Comparison of ENCODE assay signal across 9 mouse cellular contexts in the genomic region with DNA sequence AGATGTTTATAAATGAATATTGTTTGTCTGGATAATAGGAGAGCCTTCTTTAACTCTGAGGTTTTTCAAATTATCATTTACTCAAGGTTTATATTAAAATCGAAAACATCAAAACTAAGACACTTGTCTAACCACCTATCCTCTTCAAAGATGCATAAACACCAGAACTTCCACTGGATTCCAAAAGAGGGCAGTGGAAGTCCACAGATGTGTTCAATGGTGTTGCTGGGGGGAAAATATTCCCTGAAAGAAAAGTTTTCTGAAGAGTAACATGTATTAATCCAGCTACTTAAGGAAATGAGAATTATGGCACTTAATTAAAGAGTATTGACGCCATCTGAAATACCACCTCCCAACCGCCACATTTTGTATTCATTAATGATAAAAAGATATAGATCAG.
DNase-seq lines count a peak whose midpoint lies in the region; TF ChIP-seq lines count a peak whose summit lies in the region.
"Had no signal": no experiment of that assay in that cellular context is flagged by ENCODE, and none has a peak within 500 bp of the region (broad histone marks: within the 10 kb centered on the region; RNA-seq: fewer than 3 reads in every experiment).

No protein-coding gene starts in this region.

- DNase-seq in adrenal gland, postnatal 14 days = peak; percentile 12
- no peak for DNase-seq in adrenal gland, postnatal 4 days (ENCODE audit: low spot score in 2 of 2)
- peak; percentile 12 to 32 for DNase-seq in left cerebral cortex, adult 2 months (ENCODE audit: extremely low spot score in 1 of 2, low spot score in 2 of 2)
- no peak for DNase-seq in left cerebral cortex, adult 11 months (ENCODE audit: low spot score)
- peak; percentile 81 for DNase-seq in brain, embryonic 14.5 days (ENCODE audit: low read depth)
- peak; percentile 27 to 51 for DNase-seq in left cerebral cortex, postnatal 25 days (ENCODE audit: low spot score in 2 of 2)
- DNase-seq in testis, postnatal 10 days (ENCODE audit: low spot score) = no peak
- DNase-seq in cerebellum, adult 18-20 months = no peak

- intact Hi-C loops in left cerebral cortex, adult 2 months (cut with DNase I) = loop anchor here (1.0 to 10.0 kb wide), 4 partner anchors 452 to 1512 kb away; no protein-coding TSS in a partner anchor
- intact Hi-C loops in left cerebral cortex, postnatal 25 days (cut with DNase I) = loop anchor here (2.0 to 5.0 kb wide), 4 partner anchors 116 to 1512 kb away; no protein-coding TSS in a partner anchor

- no peak for TF ChIP-seq POLR2A in brain, embryonic 14.5 days (IDR thresholded peaks at IDR 0.05; ENCODE audit: borderline replicate concordance, extremely low read depth, insufficient read depth, insufficient read length, poor library complexity, severe bottlenecking)

- peak; percentile 86 for TF ChIP-seq CTCF in left cerebral cortex, adult 2 months (IDR thresholded peaks at IDR 0.05)
- peak; percentile 71; the same call in 1 of the 2 replicates for TF ChIP-seq CTCF in brain, embryonic 14.5 days (IDR thresholded peaks at IDR 0.05; ENCODE audit: borderline replicate concordance, extremely low read depth, insufficient read depth, insufficient read length)

- no peak overlapping the region for H3K27ac ChIP-seq in left cerebral cortex, adult 2 months
- H3K27ac ChIP-seq: lung, embryonic 15.5 days had no signal

- no peak overlapping the region for H3K4me3 ChIP-seq in left cerebral cortex, adult 2 months
- H3K4me3 ChIP-seq: lung, embryonic 15.5 days had no signal

Comparison
In these comparisons a context has a peak if more than half of its experiments do, and no peak if none do; other contexts are left out.
1. DNase-seq: peak in adrenal gland, postnatal 14 days (single experiment), left cerebral cortex, adult 2 months (2 of 2), brain, embryonic 14.5 days (single experiment) and left cerebral cortex, postnatal 25 days (2 of 2); none in adrenal gland, postnatal 4 days (0 of 2), left cerebral cortex, adult 11 months (single experiment), testis, postnatal 10 days (single experiment) and cerebellum, adult 18-20 months (0 of 2).